Mouse (Mus musculus) adrenal gland, adult 18-20 months (tissue): ENCODE measurements around the gene Ugt1a10. TPM values are rescaled to one million over a fixed set of nuclear protein-coding genes. Genes with fewer than 3 reads are reported as not detected.
A peak's percentile ranks its signal among the peaks of the same experiment; 100 is the strongest.

Experiments
- DNase-seq, 2 experiments: peaks; one replicate each; pipeline ENCODE4 v3.0.0; 2021 to 2022; ENCODE audit warnings: low spot score in 2 of 2
- total RNA-seq, 2 experiments: library from RNA; stranded (reverse); gene quantifications; 1 replicate in 1 of 2; 2 replicates in 1 of 2; pipeline ENCODE4 v1.2.3; 2021

The Ugt1a10 gene
- total RNA-seq, 2 experiments from 2014 or later: 0.20 TPM; not detected in 1

GRCm38 (mm10) chr1:88229986-88230385 is 174.8 kb downstream of the Ugt1a10 start:
- DNase-seq: peak in 1 of 2 experiments; percentile 25

- DNase-seq: peak in 1 of 2 experiments; percentile 25
These were observed 175.2 kb downstream of the Ugt1a10 start for GRCm38 (mm10) chr1:88230421-88230820.

- peak in 1 of 2 experiments; percentile 22 for DNase-seq
These were observed 176.0 kb downstream of the Ugt1a10 start for GRCm38 (mm10) chr1:88230981-88231802.

GRCm38 (mm10) chr1:88231803-88232499 is 176.8 kb downstream of the Ugt1a10 start:
- peak in 1 of 2 experiments; percentile 26 for DNase-seq

- DNase-seq: peak in 1 of 2 experiments; percentile 26
These were observed 177.6 kb downstream of the Ugt1a10 start for GRCm38 (mm10) chr1:88232664-88233380.

GRCm38 (mm10) chr1:88233421-88234247 is 178.4 kb downstream of the Ugt1a10 start:
- DNase-seq: peak in 1 of 2 experiments; percentile 29

- no peak for DNase-seq
These were observed 179.0 kb downstream of the Ugt1a10 start for GRCm38 (mm10) chr1:88234248-88234610.

- DNase-seq: no peak
These were observed 179.5 kb downstream of the Ugt1a10 start for GRCm38 (mm10) chr1:88234646-88235045.

GRCm38 (mm10) chr1:88235046-88235893 is 180.1 kb downstream of the Ugt1a10 start:
- no peak for DNase-seq

- DNase-seq: no peak
These were observed 180.8 kb downstream of the Ugt1a10 start for GRCm38 (mm10) chr1:88235894-88236415.

- no peak for DNase-seq
These were observed 182.1 kb downstream of the Ugt1a10 start for GRCm38 (mm10) chr1:88237311-88237710.

- DNase-seq: no peak
These were observed 183.6 kb downstream of the Ugt1a10 start for GRCm38 (mm10) chr1:88238771-88239170.

- no peak for DNase-seq
These were observed 184.9 kb downstream of the Ugt1a10 start for GRCm38 (mm10) chr1:88240072-88240471.

GRCm38 (mm10) chr1:88240579-88240978 is 185.4 kb downstream of the Ugt1a10 start:
- no peak for DNase-seq

GRCm38 (mm10) chr1:88243861-88244260 is 188.7 kb downstream of the Ugt1a10 start:
- no peak for DNase-seq

- no peak for DNase-seq
These were observed 190.7 kb downstream of the Ugt1a10 start for GRCm38 (mm10) chr1:88245881-88246280.

- DNase-seq: no peak
These were observed 191.2 kb downstream of the Ugt1a10 start for GRCm38 (mm10) chr1:88246386-88246785.

- DNase-seq: no peak
These were observed 192.5 kb downstream of the Ugt1a10 start for GRCm38 (mm10) chr1:88247660-88248059.

GRCm38 (mm10) chr1:88248658-88249057 is 193.5 kb downstream of the Ugt1a10 start:
- DNase-seq: no peak
